Mouse (Mus musculus) embryo, embryonic 10 days (tissue): ENCODE data around the gene Rnf43.

Experiments used
- DNase-seq: peaks from one replicate; pipeline ENCODE4 v3.0.0-alpha.2; 2015; ENCODE audit warnings: low spot score

The Rnf43 gene

DNA sequence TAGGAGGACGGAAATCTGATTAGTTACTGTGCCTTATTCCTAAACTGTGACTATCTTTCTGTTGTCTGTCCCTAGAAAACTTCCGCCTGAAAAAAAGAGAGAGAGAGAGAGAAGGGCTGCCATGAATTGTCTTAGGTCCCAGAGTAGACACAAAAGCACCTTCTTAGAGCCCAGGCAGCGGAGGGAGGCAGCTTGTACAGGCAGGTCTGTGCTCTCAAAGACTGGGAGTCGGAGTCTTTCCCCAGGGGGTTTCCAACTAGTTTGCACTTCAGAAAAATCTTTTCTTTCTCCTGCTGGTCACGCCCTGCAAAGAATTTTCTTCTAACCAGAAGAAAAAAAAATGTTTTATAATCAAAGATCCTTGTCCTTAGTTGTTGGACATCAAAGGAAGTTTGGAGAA lies 15.2 kb downstream of the Rnf43 start:
- DNase-seq, result no peak

DNA sequence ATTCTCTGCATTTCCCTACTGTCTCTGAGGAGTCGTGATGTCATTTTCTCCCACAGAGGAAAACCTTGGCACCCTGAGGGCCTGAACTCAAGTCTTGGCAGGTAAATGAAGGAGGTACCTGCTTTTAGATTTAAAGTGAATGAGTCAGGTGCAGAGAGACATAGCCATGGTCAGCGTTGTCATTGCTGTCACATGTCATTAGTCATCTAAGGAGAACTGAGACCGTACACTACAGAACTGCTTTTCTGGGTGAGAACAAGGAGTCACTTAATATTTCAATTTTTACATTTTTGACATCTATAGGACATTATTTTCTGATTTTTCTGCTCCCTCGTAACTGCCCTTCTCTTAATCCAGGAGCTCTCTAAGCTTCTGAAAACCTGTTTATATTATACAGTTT lies 16.0 kb downstream of the Rnf43 start:
- no peak for DNase-seq

DNA sequence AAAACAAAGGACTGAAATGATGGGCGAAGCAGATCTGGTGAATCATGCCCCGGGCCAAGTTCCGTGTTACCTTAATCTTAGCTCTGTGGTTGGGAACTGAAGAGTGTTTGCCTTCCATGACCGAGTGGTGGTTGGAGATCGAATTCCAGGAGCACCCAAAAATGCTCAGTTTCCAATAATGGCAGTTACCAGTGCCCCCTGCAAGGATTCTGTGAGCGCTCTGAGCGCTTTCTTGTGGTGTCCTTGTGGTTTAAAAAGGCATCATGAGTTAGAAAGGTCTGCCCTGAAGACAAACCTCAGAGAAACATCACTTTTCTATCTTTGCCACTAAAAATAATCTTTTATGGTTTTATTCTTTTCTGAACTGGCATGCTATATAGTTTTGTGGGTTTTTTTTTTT lies 16.5 kb downstream of the Rnf43 start:
- no peak for DNase-seq

DNA sequence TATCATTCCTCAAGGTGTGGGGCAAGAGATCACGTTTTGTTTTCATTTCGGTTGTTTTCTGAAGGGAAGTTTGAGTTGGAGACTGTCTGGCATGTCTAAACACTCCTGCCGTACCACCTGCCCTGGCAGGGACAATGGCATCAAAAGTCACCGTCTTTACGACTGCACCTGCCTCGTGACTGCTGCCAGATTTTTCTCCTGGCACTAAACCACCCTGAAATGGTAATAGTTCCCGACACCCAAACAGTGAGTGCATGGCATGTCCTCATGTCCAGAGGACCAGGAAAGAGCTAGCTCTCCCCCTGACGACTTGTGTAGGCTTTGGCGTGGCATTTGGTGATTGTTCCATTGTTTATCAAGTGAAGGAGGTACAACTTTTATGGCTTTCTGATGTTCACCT lies 18.3 kb downstream of the Rnf43 start:
- no peak for DNase-seq

DNA sequence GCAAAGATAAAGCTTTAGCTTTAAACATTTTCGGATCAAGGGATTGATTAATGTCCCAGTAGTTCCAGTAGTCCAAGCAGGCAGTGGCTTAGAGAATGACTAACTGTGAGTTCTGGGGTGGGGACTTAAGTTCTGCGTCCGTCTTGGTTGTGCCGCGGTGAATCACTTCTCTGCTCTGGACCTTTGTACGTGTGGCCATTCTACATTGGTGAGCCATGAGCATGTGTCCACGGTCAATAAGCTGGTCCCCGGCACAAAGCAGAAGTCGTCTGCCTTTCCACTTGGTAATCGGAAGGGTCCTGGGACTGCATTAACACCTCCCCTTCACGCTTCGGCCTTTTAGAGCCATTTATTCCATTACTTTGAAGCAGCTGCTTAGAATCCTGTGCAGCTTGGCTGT lies 19.6 kb downstream of the Rnf43 start:
- no peak for DNase-seq

DNA sequence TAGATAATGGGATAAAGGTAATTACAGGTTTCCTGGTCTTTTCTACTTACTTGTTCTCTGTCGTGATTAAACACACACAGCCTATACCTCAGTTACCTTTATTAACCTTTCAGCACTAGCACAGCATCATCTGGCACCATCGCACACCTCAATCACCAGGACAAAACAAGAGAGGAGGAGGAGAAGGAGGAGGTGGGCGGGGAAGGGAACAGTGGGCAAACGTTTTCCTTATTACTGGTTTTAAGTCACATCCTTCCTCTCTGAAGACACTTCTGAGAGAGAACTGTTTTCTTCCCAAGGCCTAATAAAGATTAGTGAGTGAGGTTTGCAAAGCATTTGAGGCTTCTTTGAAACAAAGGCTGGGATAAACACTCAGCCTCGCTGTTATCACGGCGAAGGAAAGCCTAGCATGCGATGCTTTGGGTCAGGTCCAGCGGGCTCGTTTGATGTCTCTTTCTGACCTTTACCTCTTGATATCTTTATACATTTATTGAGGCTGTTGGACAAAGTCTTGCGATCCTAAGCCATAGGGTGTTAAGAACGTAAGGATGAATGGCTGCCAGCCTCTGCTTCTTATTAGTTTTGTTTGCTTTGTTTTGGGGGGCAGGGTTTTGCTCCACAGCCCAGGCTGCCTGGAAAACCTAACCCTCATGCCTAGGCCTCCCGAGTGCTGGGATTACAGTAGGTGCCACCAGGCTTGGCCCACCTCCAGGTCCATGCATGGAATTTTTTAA lies 20.5 kb downstream of the Rnf43 start:
- no peak for DNase-seq

DNA sequence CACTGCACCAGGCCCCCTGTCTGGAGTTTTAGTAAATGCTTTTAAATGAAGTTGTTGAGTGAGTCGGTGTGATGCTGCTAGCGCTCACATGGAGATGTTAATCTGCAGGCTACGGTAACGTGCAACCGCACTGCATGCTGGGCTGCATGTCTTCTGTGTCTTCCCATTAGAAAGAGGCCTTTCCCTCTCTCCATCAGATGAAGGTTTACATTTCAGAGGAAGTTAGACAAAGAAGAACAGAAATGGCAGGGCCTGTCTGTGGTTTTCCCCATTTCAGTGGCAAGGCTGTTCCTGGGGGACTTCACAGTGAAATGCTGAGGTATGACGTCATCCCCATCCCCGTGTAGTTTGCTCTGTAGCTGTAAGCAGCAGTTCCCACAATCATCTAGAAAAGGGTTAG lies 23.9 kb downstream of the Rnf43 start:
- DNase-seq, result no peak

DNA sequence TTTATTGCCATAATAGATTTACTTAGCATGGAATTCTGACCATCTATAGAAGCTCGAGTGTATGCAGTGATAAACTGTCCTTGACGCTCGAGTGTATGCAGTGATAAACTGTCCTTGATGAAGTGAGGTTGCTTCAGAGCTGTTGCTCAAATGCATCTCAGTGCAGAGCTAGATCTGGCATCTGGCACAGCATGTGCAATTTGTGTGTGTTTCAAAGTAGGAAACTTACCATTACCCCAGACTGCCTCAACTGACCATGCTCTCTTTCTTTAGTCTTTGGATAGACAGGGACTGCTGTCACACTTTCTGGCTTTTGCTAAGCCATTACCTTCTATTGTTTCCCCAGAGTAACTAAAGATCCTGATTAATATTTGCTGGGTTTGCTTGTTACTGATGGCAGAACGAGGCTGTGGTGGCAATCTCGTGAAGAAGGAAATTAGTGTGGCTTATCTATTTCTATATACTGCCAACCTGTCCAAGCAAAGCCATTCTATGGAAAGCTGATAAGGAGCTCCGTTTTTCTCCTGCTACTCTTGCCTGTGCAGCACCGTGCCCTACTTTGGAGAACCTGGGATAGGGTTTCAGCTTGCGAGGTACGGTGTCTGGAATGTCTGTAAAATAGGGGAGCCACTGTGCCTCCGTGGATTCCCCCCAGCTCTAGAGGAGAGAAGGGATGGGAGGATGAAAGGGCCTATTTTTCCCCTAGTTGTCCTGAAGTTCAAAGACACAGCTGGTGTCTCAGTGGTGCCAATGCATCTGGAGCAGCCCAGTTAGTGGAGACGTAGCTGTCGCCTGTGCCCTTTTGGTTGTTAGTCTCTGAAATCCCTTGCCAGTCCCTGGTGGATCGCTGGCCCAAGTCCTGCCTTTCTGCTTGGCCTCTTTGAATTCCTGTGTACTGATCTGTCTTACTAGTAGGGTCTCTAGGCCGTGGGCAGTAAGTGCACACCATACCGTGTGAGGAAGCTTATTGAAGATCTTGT lies 25.0 kb downstream of the Rnf43 start:
- no peak for DNase-seq

DNA sequence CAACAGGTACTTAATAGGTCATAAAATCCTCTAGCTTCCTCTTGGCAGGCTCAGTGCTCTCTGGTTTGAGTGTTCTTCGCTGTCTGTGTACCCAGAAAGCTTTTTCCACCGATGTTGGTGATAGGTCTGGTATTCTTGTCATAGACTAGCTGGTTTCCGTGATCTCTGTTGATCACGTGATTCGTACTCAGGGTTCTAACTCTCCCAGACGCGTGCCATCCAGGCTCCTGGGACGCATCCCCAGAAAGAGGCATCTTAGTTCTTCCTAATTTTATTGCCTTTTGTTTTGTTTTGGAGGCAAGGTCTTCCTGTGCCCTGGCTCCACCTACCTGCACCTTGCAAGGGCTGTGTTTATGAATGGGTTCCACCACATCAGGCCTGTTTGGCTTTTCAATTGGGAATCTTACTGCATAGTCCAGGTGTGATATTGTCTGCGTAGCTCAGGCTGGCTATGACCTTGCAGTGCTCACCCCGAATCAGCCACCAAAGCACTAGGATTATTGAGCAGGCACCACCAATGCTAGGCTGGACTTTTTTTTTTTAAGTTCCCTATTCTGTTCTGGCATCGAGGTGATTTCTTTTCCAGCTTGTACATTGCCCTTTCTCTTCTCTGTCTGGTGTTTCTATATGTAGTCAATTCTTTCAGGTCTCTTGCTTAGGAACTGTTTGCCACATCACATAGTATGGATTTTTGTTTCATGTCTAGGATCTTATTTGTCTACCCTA lies 26.1 kb downstream of the Rnf43 start:
- DNase-seq, result no peak

DNA sequence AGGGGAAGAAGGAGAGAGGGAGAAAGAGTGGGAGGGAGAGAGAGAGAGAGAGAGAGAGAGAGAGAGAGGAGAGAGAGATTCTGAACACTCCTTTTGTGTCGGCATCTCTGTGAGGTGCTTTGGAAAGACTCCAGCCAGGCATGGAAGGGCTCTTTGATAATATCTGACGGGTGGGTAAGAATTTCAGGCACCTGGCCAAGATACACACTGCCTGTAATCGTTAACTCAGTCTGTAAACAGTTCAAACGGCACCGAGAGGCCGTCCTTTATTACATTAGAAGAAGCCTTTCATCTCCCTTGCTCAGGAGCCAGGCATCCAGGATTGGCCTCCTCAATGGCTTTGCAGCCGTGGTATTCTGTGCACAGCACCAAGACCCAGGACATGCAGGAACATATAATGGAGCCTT lies 26.9 kb downstream of the Rnf43 start:
- DNase-seq, result no peak

DNA sequence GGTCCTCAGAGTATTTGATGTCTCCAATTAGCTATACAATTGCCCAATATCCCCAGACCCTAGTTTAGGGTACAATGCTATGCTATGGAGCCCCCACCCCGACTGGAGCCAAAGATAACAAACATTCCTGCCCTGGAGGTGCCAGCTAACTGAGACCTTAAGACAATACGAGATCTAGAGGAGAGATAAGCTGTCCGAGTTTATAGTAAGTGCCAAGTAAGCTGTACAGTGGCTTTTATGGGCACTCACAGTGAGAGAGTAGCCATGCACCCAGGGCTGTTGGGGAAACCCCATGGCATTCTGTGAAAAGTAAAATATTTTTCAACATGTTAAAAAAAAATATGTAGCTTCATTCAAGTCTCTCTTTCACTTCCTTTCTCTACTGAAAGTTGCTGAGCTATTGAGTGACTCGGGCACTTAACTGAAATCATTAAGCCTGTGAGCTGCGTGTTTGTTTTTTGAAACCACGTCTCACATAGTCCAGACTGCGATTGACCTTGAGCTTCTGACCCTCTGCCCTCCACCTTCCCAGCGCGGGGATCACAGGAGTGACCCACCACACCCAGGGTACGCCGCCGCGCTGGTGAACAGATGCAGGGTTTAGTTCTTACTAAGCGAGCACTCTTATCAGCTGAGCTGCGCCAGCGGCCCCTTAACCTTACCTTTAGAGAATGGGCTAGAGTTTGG lies 27.7 kb downstream of the Rnf43 start:
- DNase-seq, result no peak

DNA sequence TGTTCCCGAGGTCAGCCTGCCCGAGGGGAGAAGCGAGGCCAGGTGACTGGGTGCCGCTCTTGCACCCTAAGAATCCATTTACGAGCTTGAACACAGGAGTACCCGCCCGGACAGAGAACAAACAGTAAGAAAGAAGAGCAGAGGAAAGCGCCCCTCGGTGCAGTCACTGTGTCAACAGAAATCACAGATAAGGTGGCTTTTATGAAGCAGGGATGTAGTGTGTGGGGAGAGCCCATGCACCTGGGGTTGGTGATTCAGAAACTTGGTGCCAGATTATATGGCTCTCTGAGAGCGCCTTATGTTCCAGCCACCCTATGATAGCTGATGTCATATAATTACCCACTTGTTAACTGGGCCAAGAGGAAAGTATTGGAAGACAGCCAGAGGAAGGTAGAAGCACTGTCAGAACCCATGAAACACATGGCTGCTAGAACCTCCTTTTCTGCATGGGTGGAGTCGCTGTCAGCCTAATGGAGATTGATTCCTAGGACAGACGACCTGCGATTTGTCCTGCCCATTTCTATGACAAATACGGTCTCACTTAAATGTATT lies 34.7 kb downstream of the Rnf43 start:
- DNase-seq, result no peak

DNA sequence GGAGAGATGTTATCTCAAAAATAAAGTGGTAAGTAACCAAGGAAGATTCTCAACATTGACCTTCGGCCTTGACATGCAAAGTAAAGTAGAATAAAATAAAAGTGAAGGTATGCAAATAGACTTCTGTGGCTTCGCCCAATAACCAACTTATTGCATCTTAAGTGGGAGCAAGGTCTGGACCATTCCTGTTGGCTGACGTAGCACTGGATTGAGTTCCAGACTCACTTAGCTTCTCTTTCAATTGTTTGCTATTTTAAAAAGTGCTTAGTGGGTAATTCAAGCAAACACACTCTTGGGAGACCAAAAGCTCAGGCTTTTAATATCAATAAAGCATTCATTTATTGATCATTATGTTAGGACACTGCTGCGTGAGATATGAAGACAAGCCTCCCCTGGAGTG lies 35.6 kb downstream of the Rnf43 start:
- no peak for DNase-seq

DNA sequence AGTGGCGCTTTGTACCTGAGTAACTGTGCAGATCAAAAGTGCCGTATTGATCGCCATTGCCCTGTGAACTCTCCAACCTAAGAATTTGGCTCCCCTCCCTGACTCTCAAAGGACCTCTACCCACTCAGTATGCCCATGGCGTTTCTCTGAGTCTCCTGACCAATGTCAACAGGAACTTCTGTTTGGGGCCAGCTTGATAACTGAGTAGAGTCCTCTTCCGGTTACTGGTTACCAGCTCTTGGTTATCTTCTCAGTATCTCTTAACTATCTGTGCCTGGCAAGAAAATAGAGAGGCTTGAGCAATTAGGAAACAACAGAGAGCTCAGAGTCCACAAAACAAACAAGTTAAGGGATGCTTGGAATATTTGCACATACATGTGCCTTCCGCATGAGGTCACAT lies 38.6 kb downstream of the Rnf43 start:
- no peak for DNase-seq

DNA sequence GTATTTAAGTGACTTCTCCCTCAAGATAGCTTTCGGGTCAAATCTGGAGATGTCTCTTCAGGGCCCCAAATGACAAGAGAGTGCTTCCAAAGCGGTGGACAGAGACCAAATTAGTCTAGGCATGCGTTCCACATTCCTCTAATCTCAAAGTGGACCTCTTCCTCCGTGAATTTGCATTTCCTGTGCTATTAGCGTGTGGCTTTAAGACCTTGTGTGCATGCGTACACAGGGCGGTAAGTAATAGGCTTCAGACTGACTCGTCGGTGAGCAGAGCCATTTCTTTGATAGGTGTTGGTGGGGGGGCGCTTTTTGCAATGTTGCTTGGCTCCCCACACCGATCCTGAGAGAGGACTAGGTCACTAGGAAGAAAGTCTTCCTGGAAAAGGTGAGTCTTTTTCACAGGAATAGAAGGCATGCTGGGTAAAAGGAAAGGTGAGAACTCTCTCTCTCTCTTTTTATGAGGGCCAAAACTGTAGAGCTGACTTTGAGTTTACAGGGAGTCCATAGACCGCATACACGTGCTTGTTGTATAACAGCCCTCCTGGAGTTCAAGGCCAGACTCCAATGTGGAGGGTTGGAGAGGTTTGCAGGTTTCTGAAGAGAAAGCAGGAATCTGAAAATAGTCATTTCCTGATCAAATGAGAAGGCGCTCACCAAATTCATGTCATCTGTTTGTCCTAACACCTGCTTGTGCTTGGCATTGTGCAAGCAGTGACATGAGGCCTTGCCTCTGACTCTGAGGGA lies 39.5 kb downstream of the Rnf43 start:
- DNase-seq, result no peak

DNA sequence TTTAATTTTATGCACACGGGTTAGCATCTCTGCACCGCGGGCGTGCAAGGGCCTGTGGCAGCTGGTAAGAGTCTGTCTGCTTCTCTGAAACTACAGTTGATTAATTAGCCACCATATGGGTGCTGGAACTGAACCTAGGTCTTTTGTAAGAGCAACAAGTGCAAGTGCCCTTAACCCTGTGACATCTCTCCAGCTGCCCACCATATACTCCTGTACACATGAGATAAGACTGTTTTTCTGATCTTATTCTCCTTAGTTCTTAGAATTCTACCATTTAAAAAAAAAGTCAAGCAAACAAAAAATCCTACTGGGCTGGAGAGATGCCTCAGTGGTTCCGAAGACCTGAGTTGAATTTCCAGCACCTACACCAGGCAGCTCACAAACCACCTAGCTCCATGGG lies 41.1 kb downstream of the Rnf43 start:
- DNase-seq, result no peak

DNA sequence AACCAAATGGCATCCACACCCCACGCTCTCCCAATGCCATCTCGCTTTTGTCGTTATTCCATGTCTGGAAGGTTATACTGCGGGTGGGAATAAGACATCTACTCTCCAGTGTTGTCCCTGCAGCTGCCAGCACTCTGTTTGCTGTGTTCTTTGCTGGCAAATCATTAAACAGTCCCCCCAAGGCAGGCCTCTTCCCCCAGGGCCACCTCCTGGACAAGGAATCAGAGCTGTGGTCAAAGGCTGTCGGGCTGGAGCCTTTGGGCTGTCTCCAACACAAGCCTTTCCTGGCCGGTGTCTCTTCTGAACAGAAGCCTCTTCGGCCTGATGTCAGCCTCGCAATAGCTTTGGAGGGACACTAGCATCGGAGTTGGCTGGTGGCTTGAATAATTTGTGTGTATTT lies 41.8 kb downstream of the Rnf43 start:
- no peak for DNase-seq

DNA sequence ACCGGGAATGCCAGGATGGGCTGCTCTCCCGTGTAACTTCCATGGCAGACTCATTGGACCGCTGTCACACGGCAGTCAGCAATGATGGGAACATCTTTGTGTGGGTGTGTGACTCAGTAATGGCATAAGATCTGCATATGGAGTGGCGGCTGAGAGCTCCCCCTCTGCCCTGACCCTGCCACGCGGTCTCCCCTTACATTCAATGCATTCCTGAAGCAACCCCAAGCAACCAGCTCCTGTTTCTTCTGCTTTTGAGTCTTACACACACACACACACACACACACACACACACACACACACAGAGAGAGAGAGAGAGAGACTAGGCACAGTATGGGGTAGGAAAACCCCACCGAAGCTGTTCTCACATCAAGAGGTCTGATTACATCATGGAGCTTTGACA lies 45.0 kb downstream of the Rnf43 start:
- DNase-seq, result peak; percentile 46

DNA sequence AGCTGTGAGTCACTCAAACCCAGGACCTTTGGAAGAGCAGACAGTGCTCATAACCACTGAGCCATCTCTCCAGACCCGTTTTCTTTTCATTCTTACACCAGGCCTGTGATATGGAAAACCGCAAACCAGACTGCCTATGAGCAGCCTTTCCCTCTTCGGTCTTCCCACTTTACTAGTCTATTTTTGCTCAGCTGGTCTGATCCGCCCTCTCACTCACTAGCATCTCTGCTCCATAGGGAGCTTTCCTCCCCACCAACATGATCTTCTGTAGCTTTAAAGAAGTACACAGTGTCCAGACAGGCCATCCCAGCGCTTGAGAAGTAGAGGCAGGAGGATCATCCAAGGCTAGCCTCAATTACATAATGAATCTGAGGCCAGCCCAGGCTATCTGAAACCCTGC lies 46.5 kb downstream of the Rnf43 start:
- no peak for DNase-seq

DNA sequence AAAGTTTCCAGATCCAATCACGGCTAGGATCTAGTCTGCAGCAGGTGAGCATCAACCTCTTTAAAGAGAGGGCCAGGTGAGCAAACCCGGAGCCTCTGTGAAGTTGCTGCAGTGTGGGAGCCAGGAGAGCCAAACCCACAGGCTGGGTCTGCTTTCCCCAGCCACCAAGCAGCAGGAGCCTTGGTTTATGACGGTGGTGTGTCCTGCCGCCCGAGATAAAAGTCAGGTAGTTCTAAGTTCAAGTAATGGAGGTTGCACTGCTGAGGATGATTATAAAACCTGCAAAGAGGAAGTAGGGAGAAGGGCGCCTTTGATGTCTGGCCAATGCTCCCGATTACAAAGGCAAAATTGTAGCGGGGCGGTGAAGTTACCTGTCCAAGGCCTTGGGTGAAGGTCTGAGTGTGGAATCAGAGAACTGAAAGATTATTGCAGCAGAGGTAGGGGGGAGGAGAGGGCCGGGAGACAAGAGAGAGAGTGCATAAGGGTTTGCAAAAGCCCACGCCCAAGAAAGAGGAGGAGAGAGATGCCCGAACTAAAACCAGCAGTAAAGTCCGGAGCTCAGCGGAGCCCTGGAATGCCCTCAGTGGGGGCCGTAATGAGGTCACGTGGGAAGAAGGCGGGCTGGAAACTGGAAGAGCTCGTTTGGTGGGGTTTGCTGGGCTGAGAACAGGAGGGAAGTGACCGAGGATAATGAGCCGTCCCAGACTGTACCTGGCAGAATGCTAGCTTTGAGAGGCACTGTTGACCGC lies 47.2 kb downstream of the Rnf43 start:
- peak; percentile 80 for DNase-seq
